Mouse (Mus musculus) G1E (cell line): Measurements from ENCODE around the gene 2610528A11Rik. TPM values are rescaled to one million over a fixed set of nuclear protein-coding genes. Genes with fewer than 3 reads are reported as not detected.
"Not testable (repeated sequence)": the region's sequence is repeated elsewhere in the genome, so short reads cannot be mapped to it uniquely, and the experiment has no call there.

Source experiments
- ATAC-seq: 2 replicates; pipeline ENCODE4 v1.8.0; 2016; ENCODE audit warnings: mild to moderate bottlenecking; ENCODE audit not compliant: insufficient number of reproducible peaks, poor library complexity, low FRiP score, severe bottlenecking; ENCODE audit errors: extremely low read depth
- DNase-seq: peaks from one replicate; pipeline ENCODE4 v3.0.0; 2012; ENCODE audit warnings: low spot score
- H3K27me3 ChIP-seq: 2 replicates; pipeline ENCODE4 v1.6.1; 2012; ENCODE audit warnings: mild to moderate bottlenecking, low read length, inconsistent platforms; ENCODE audit not compliant: insufficient read depth
- H3K36me3 ChIP-seq: replicated peaks from 2 replicates; pipeline ENCODE3; 2012; ENCODE audit warnings: mild to moderate bottlenecking, inconsistent platforms
- H3K4me1 ChIP-seq: 2 replicates; pipeline ENCODE4 v1.6.1; 2012; ENCODE audit warnings: low read depth, low read length, inconsistent platforms, mixed read lengths; ENCODE audit not compliant: insufficient read depth
- H3K4me3 ChIP-seq: 2 replicates; pipeline ENCODE4 v1.5.1; 2012; ENCODE audit warnings: low read depth, mild to moderate bottlenecking, inconsistent platforms, low read length, moderate library complexity, mixed read lengths
- H3K9me3 ChIP-seq: replicated peaks from 2 replicates; pipeline ENCODE4 v1.6.1; 2012; ENCODE audit warnings: inconsistent platforms
- CTCF ChIP-seq: IDR thresholded peaks from 2 replicates; pipeline ENCODE4 v1.5.1; 2012; ENCODE audit warnings: low read depth, low read length, inconsistent platforms, mixed read lengths
- GATA1 ChIP-seq: IDR thresholded peaks from 2 replicates; pipeline ENCODE4 v1.6.1; 2012; ENCODE audit warnings: borderline replicate concordance, low read length, inconsistent platforms, mixed read lengths
- GATA2 ChIP-seq: IDR thresholded peaks from 2 replicates; pipeline ENCODE4 v1.6.1; 2012; ENCODE audit warnings: low read depth, low read length, inconsistent platforms, borderline replicate concordance
- POLR2AphosphoS5 ChIP-seq: IDR thresholded peaks from 2 replicates; pipeline ENCODE4 v1.6.1; 2012; ENCODE audit warnings: low read depth, low read length, inconsistent platforms; ENCODE audit not compliant: insufficient replicate concordance
- TAL1 ChIP-seq: conservative IDR thresholded peaks from 2 replicates; pipeline ENCODE4 v1.6.1; 2012; ENCODE audit warnings: low read depth, low read length, inconsistent platforms, mixed read lengths
- polyA plus RNA-seq: library from polyadenylated mRNA; stranded (reverse); fragments of >175 nt; gene quantifications from 2 replicates; pipeline ENCODE4 v1.2.3, GENCODE M21; 2012
- total RNA-seq, 2 experiments: library from RNA; stranded (forward) in 1 of 2; stranded (reverse) in 1 of 2; fragments of 200-1000 nt in 1 of 2; fragments of >200 nt in 1 of 2; fragmentation: Nextera tagmentation in 1 of 2; gene quantifications; 2 replicates each; pipeline ENCODE4 v1.2.3; 2014 to 2017

The 2610528A11Rik gene
- not detected in 2 replicates for total RNA-seq (2014; fragmentation: Nextera tagmentation)
- total RNA-seq (2017): not detected in 2 replicates
- not detected in 2 replicates for polyA plus RNA-seq

DNA sequence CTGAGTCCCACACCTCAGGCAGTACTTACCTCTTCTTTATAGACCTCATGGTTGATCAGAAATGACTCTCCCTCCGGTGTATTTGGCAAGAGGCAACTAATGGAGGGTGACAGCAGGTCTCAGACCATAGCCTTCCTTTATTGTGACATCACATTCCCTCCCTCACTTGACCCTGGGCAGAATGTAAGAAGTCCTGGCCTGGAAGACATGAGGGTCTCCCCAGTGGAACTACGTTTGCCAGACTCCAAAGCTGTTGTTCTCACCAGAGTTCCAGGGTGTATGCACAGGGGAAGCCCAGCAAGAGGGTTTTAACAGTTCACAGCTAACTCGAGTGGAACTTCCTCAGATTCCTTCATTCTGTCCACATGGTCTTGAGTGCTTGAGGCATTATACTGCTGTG is at the start of gene 2610528A11Rik:
2610528A11Rik (minus strand) TSS at position 101 of the 400 bp plus-strand sequence.
- Histone ChIP-seq H3K9me3 (no peaks in the 10 kb centered on the region), H3K36me3 (peaks cover 13% of the 10 kb centered on the region), H3K4me1 (no peaks in the 10 kb centered on the region), H3K27me3 (peaks cover 8% of the 10 kb centered on the region; the same call in 1 of the 2 replicates), H3K4me3 (no peak within 1 kb of the TSS)
- TF ChIP-seq GATA1: no peak
- TF ChIP-seq GATA2: no peak
- TF ChIP-seq POLR2AphosphoS5: no peak
- TF ChIP-seq TAL1: no peak
- no peak for TF ChIP-seq CTCF
- no peak for DNase-seq
- no peak for ATAC-seq

GRCm38 (mm10) chr14:37163277-37163956 is 49.6 kb upstream of the 2610528A11Rik start:
- TF ChIP-seq TAL1 (no peak), GATA1 (no peak), POLR2AphosphoS5 (no peak), CTCF (no peak), GATA2 (no peak)
- H3K4me1 ChIP-seq: no peaks in the 10 kb centered on the region
- ATAC-seq (no peak), DNase-seq (no peak)
- H3K4me3 ChIP-seq: no peak overlapping the region
- no peaks in the 10 kb centered on the region for H3K9me3 ChIP-seq
- no peaks in the 10 kb centered on the region for H3K27me3 ChIP-seq
- no peaks in the 10 kb centered on the region for H3K36me3 ChIP-seq

GRCm38 (mm10) chr14:37154391-37154790 is 40.6 kb upstream of the 2610528A11Rik start:
- TF ChIP-seq TAL1 (no peak), CTCF (no peak), GATA1 (no peak), POLR2AphosphoS5 (no peak), GATA2 (no peak)
- H3K27me3 ChIP-seq: no peaks in the 10 kb centered on the region
- no peak overlapping the region for H3K4me3 ChIP-seq
- H3K4me1 ChIP-seq: no peaks in the 10 kb centered on the region
- no peaks in the 10 kb centered on the region for H3K36me3 ChIP-seq
- H3K9me3 ChIP-seq: no peaks in the 10 kb centered on the region
- ATAC-seq (no peak), DNase-seq (no peak)

- ATAC-seq (no peak), DNase-seq (no peak)
- Histone ChIP-seq H3K36me3 (no peaks in the 10 kb centered on the region), H3K4me1 (no peaks in the 10 kb centered on the region), H3K9me3 (no peaks in the 10 kb centered on the region), H3K27me3 (no peaks in the 10 kb centered on the region), H3K4me3 (no peak overlapping the region)
- TF ChIP-seq POLR2AphosphoS5: no peak
- no peak for TF ChIP-seq CTCF
- no peak for TF ChIP-seq GATA2
- TF ChIP-seq TAL1: no peak
- no peak for TF ChIP-seq GATA1
These were observed 25.4 kb upstream of the 2610528A11Rik start for GRCm38 (mm10) chr14:37139051-37139710.

DNA sequence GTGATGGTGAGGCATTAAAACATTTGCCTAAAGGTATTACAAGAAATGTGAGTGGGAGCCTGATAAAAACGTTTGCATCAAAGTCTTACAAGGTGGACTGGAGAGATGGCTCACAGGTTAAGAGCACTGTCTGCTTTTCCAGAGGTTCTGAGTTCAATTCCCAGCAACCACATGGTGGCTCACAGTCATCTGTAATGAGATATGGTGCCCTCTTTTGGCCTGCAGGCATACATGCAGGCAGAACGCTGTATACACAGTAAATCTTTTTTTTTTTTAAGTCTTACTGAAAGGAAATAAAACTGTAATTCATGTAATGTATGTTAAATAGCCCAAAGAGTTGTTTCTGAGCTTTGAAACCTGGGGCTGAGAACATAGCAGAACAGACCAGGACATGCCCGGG is 23.8 kb upstream of the 2610528A11Rik start:
- ATAC-seq, DNase-seq, H3K9me3 ChIP-seq, H3K4me3 ChIP-seq, H3K27me3 ChIP-seq, H3K4me1 ChIP-seq: not testable (repeated sequence)
- peaks cover 10% of the 10 kb centered on the region for H3K36me3 ChIP-seq

GRCm38 (mm10) chr14:37136110-37136509 is 22.3 kb upstream of the 2610528A11Rik start:
- TF ChIP-seq TAL1 (no peak), GATA2 (no peak), POLR2AphosphoS5 (no peak), CTCF (no peak), GATA1 (no peak)
- Histone ChIP-seq H3K4me3 (no peak overlapping the region; the same call in 1 of the 2 replicates), H3K9me3 (no peaks in the 10 kb centered on the region), H3K27me3 (no peaks in the 10 kb centered on the region), H3K36me3 (peaks cover 23% of the 10 kb centered on the region), H3K4me1 (peaks cover 7% of the 10 kb centered on the region)
- DNase-seq: no peak
- ATAC-seq: no peak
